17 mouse cellular contexts compared by ENCODE assay signal in the genomic region with DNA sequence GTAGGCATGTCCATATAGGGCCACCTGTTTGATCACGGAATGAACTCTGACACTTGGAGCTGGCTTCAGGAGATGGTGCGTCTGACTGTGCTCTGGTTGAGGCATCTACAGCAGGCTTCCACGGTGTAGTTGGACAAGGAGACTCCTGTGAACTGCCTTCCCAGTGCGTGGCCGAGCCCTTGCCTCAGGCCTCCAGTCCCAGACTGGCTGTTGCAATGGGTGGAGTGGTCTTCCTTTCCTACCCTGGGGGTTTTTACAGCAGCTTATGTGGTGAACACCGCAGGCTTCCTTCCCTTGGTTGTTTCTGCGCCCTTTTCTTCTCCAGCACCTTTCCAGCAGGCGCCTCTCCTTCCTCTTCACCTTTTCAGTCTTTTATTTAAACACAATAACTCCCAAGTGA.
DNase-seq lines count a peak whose midpoint lies in the region; ATAC-seq and TF ChIP-seq lines count a peak whose summit lies in the region.
"Had no signal": no experiment of that assay in that cellular context is flagged by ENCODE, and none has a peak within 500 bp of the region (broad histone marks: within the 10 kb centered on the region; RNA-seq: fewer than 3 reads in every experiment).

No protein-coding gene starts in this region.

- TF ChIP-seq CTCF in lung, embryonic 14.5 days (IDR thresholded peaks at IDR 0.05; ENCODE audit: low read depth) = no peak

- no peak overlapping the region for H3K4me3 ChIP-seq in heart, embryonic 12.5 days
- no peak overlapping the region for H3K4me3 ChIP-seq in lung, embryonic 14.5 days (ENCODE audit: low read depth, low read length)
- H3K4me3 ChIP-seq: hindbrain, embryonic 15.5 days; myocyte had no signal

- no peak for DNase-seq in heart, adult 18-20 months
- no peak for DNase-seq in lung, embryonic 14.5 days
- no peak for DNase-seq in lung, postnatal 36 days
- DNase-seq in gastrocnemius, postnatal 25 days = no peak
- DNase-seq: adrenal gland, postnatal 14 days; B cell, adult 2 months; cerebellum, adult 2 months; kidney, adult 11 months; lung, postnatal 10 days; midbrain, embryonic 14.5 days had no signal

- no peak for ATAC-seq in heart, embryonic 12.5 days (ENCODE audit: insufficient number of reproducible peaks, low FRiP score)
- no peak; the same call in 1 of the 2 replicates for ATAC-seq in lung, embryonic 14.5 days (ENCODE audit: insufficient read depth)
- peak; percentile 37 for ATAC-seq in granulocyte monocyte progenitor cell, adult 5-6 weeks (replicated peaks; ENCODE audit: poor library complexity, severe bottlenecking)
- peak; percentile 54 for ATAC-seq in megakaryocyte progenitor cell, adult 5-6 weeks (replicated peaks; ENCODE audit: poor library complexity)
- ATAC-seq: forebrain, embryonic 14.5 days had no signal

- H3K9me3 ChIP-seq in heart, embryonic 12.5 days (replicated peaks) = no peaks in the 10 kb centered on the region
- no peaks in the 10 kb centered on the region for H3K9me3 ChIP-seq in lung, embryonic 14.5 days (ENCODE audit: low read depth, low read length)
- H3K9me3 ChIP-seq: hindbrain, embryonic 15.5 days had no signal

- no peaks in the 10 kb centered on the region for H3K27me3 ChIP-seq in heart, embryonic 12.5 days (replicated peaks)
- H3K27me3 ChIP-seq in lung, embryonic 14.5 days (ENCODE audit: insufficient read depth, low read length) = no peaks in the 10 kb centered on the region
- H3K27me3 ChIP-seq: hindbrain, embryonic 15.5 days had no signal

- no peak overlapping the region for H3K9ac ChIP-seq in heart, embryonic 12.5 days
- H3K9ac ChIP-seq in lung, embryonic 14.5 days = no peak overlapping the region
- H3K9ac ChIP-seq: hindbrain, embryonic 15.5 days had no signal

- peaks cover 15% of the 10 kb centered on the region for H3K36me3 ChIP-seq in heart, embryonic 12.5 days
- peaks cover 7% of the 10 kb centered on the region; the same call in 1 of the 2 replicates for H3K36me3 ChIP-seq in lung, embryonic 14.5 days (ENCODE audit: insufficient read depth)
- H3K36me3 ChIP-seq: hindbrain, embryonic 15.5 days had no signal

- WGBS in heart, embryonic 12.5 days = 86% methylated on average over 8 of the region's 8 CpGs
- WGBS in lung, embryonic 14.5 days = 81% methylated on average over 8 of the region's 8 CpGs

- peaks cover 23% of the 10 kb centered on the region for H3K4me1 ChIP-seq in heart, embryonic 12.5 days (replicated peaks)
- H3K4me1 ChIP-seq in lung, embryonic 14.5 days (ENCODE audit: insufficient read depth) = peaks cover 5% of the 10 kb centered on the region; the same call in 1 of the 2 replicates

- H3K4me2 ChIP-seq in heart, embryonic 12.5 days = no peak overlapping the region
- no peak overlapping the region for H3K4me2 ChIP-seq in lung, embryonic 14.5 days
- H3K4me2 ChIP-seq: hindbrain, embryonic 15.5 days; liver, embryonic 11.5 days had no signal

- H3K27ac ChIP-seq in heart, embryonic 12.5 days (ENCODE audit: poor library complexity, severe bottlenecking) = 0 out of 2 replicates have a peak overlapping the region, but pooled peaks have one; percentile 19
- peak overlapping the region; percentile 14; the same call in 1 of the 2 replicates for H3K27ac ChIP-seq in lung, embryonic 14.5 days (ENCODE audit: low read depth)
- H3K27ac ChIP-seq: hindbrain, embryonic 15.5 days had no signal

Comparison
In these comparisons a context has a peak if more than half of its experiments do, and no peak if none do; other contexts are left out.
1. ATAC-seq: peak in granulocyte monocyte progenitor cell, adult 5-6 weeks (single experiment) and megakaryocyte progenitor cell, adult 5-6 weeks (single experiment); none in heart, embryonic 12.5 days (single experiment) and lung, embryonic 14.5 days (single experiment).